Mouse (Mus musculus) spleen, postnatal 36 days (tissue): Measurements from ENCODE around the gene Cdk6.
"Not testable (repeated sequence)": the region's sequence is repeated elsewhere in the genome, so short reads cannot be mapped to it uniquely, and the experiment has no call there.

ENCODE experiments used
- DNase-seq, 2 experiments: peaks; one replicate each; pipeline ENCODE4 v3.0.0; 2022; ENCODE audit warnings: low spot score in 2 of 2, mixed read lengths in 1 of 2

The Cdk6 gene

GRCm38 (mm10) chr5:3376167-3376566 is 34.9 kb downstream of the Cdk6 start:
- DNase-seq: no peak

GRCm38 (mm10) chr5:3379252-3379651 is 38.0 kb downstream of the Cdk6 start:
- no peak for DNase-seq

- no peak for DNase-seq
Observed at GRCm38 (mm10) chr5:3380692-3381233, 39.5 kb downstream of the Cdk6 start.

- no peak for DNase-seq
Observed at GRCm38 (mm10) chr5:3381795-3382194, 40.5 kb downstream of the Cdk6 start.

GRCm38 (mm10) chr5:3382343-3383040 is 41.2 kb downstream of the Cdk6 start:
- peak in 1 of 2 experiments; percentile 29 for DNase-seq

- peak; percentile 71 to 76 for DNase-seq
Observed at GRCm38 (mm10) chr5:3383547-3383946, 42.3 kb downstream of the Cdk6 start.

GRCm38 (mm10) chr5:3385078-3385477 is 43.8 kb downstream of the Cdk6 start:
- no peak for DNase-seq

- no peak for DNase-seq
Observed at GRCm38 (mm10) chr5:3386021-3386730, 44.9 kb downstream of the Cdk6 start.

- no peak for DNase-seq
Observed at GRCm38 (mm10) chr5:3386731-3387087, 45.4 kb downstream of the Cdk6 start.

GRCm38 (mm10) chr5:3387138-3387537 is 45.9 kb downstream of the Cdk6 start:
- no peak for DNase-seq

- DNase-seq: no peak
Observed at GRCm38 (mm10) chr5:3392856-3393255, 51.6 kb downstream of the Cdk6 start.

- DNase-seq: no peak
Observed at GRCm38 (mm10) chr5:3394145-3394544, 52.9 kb downstream of the Cdk6 start.

- no peak for DNase-seq
Observed at GRCm38 (mm10) chr5:3395020-3395419, 53.7 kb downstream of the Cdk6 start.

GRCm38 (mm10) chr5:3396214-3396613 is 54.9 kb downstream of the Cdk6 start:
- no peak for DNase-seq

- DNase-seq: no peak
Observed at GRCm38 (mm10) chr5:3396910-3397575, 55.8 kb downstream of the Cdk6 start.

GRCm38 (mm10) chr5:3399784-3400494 is 58.7 kb downstream of the Cdk6 start:
- DNase-seq: no peak

GRCm38 (mm10) chr5:3405102-3405501 is 63.8 kb downstream of the Cdk6 start:
- DNase-seq: no peak

GRCm38 (mm10) chr5:3405503-3405902 is 64.2 kb downstream of the Cdk6 start:
- DNase-seq: no peak

- DNase-seq: no peak
Observed at GRCm38 (mm10) chr5:3407926-3408325, 66.6 kb downstream of the Cdk6 start.

GRCm38 (mm10) chr5:3418183-3418582 is 76.9 kb downstream of the Cdk6 start:
- not testable (repeated sequence) for DNase-seq

GRCm38 (mm10) chr5:3420094-3420831 is 79.0 kb downstream of the Cdk6 start:
- peak in 1 of 2 experiments; percentile 34 for DNase-seq
